Mouse (Mus musculus) small intestine, adult 2 months (tissue): ENCODE data around the gene Rps21.

Source experiments
- CTCF ChIP-seq: fragments of 200-500 bp; IDR thresholded peaks from 2 replicates; pipeline ENCODE4 v1.5.1; 2012; ENCODE audit warnings: low read depth, mild to moderate bottlenecking, control low read depth, inconsistent platforms, low read length, moderate library complexity, mixed read lengths; ENCODE audit not compliant: insufficient replicate concordance, insufficient read length; ENCODE audit errors: extremely low read depth
- POLR2A ChIP-seq: fragments of 200-500 bp; IDR thresholded peaks from 2 replicates; pipeline ENCODE4 v1.6.1; 2012; ENCODE audit warnings: low read depth, mild to moderate bottlenecking, control low read depth, inconsistent platforms, low read length, moderate library complexity

- TF ChIP-seq POLR2A (no peak), CTCF (no peak)
Observed at GRCm38 (mm10) chr2:180260610-180261480, 3.7 kb downstream of the Rps21 start.
